8 mouse cellular contexts compared by ENCODE assay signal in the genomic region with DNA sequence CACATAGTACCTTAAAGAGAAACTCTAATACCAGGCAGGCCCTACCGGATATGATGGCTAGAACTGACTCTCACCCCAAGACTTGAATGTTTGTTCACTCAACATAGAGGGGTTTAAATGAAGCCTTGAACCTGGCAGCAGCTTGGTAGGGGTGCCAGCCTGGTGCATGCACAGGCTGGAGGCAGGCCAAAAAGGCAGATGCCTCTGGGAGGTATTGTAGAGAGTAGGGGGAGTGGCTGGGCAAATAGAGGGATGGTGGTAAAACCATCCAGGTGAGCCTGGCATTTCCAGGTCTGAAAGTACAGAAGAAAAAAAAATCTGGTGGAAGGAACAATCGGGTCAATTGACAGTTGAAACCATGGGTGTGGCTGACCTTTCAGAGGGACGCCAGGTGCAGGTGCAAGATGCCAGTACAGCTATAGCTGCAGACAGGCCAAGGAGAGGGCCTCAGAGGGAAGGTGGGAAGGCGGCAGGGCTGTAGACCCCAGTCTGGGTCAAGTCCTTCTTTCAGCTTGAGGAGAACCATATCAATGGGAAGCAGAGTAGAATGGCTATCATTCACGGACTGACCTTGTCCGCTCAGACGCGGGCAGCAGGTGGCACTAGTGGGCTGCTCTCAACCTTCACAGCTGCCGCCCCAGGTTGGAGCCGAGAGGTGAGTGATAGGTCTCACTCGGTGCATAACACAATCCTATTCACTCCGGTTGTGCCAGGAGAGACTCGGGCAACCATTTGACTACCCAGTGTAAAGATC. TPM values are rescaled to one million over a fixed set of nuclear protein-coding genes. Genes with fewer than 3 reads are reported as not detected.
DNase-seq lines count a peak whose midpoint lies in the region; ATAC-seq and TF ChIP-seq lines count a peak whose summit lies in the region.

No protein-coding gene starts in this region.

- H3K4me1 ChIP-seq in forebrain, embryonic 13.5 days = peaks cover 10% of the 10 kb centered on the region; the same call in 1 of the 2 replicates
- peaks cover 11% of the 10 kb centered on the region for H3K4me1 ChIP-seq in hindbrain, embryonic 13.5 days (replicated peaks)

- peaks cover 26% of the 10 kb centered on the region; the same call in 1 of the 2 replicates for H3K27me3 ChIP-seq in forebrain, embryonic 13.5 days
- H3K27me3 ChIP-seq in hindbrain, embryonic 13.5 days = peaks cover 25% of the 10 kb centered on the region

- DNase-seq in frontal cortex, postnatal 36 days (ENCODE audit: low spot score in 2 of 2) = peak; percentile 73 to 75
- DNase-seq in frontal cortex, postnatal 10 days (ENCODE audit: low spot score in 2 of 2) = no peak
- DNase-seq in left cerebral cortex, adult 2 months (ENCODE audit: extremely low spot score in 1 of 2, low spot score in 2 of 2) = peak; percentile 60 to 73
- peak; percentile 65 to 73 for DNase-seq in right cerebral cortex, postnatal 10 days (ENCODE audit: low spot score in 2 of 2)

- WGBS in forebrain, embryonic 13.5 days = 16% methylated on average over 13 of the region's 13 CpGs
- WGBS in hindbrain, embryonic 13.5 days = 13% methylated on average over 13 of the region's 13 CpGs
- 22% methylated on average over 13 of the region's 13 CpGs for WGBS in macrophage (ENCODE audit: missing documents)

- H3K4me3 ChIP-seq in forebrain, embryonic 13.5 days = 0 out of 2 replicates have a peak overlapping the region, but pooled peaks have one; percentile 18
- H3K4me3 ChIP-seq in hindbrain, embryonic 13.5 days = peak overlapping the region; percentile 27
- H3K4me3 ChIP-seq in left cerebral cortex, adult 2 months = peak overlapping the region; percentile 33
- no peak overlapping the region for H3K4me3 ChIP-seq in macrophage (ENCODE audit: inconsistent target)

- peak; percentile 81 for TF ChIP-seq CTCF in left cerebral cortex, adult 2 months (IDR thresholded peaks at IDR 0.05)

- no peak overlapping the region for H3K27ac ChIP-seq in forebrain, embryonic 13.5 days
- H3K27ac ChIP-seq in hindbrain, embryonic 13.5 days = no peak overlapping the region
- H3K27ac ChIP-seq in left cerebral cortex, adult 2 months = no peak overlapping the region
- peak overlapping the region; percentile 95 for H3K27ac ChIP-seq in macrophage

- intact Hi-C loops in left cerebral cortex, adult 2 months (cut with DNase I) = loop anchor here (1.0 to 2.0 kb wide), 2 partner anchors 28 to 178 kb away; no protein-coding TSS in a partner anchor

- peak; percentile 89; the same call in 1 of the 2 replicates for ATAC-seq in cerebellum, adult (ENCODE audit: insufficient number of reproducible peaks, low FRiP score, low TSS enrichment)
- peak; percentile 83 for ATAC-seq in forebrain, embryonic 13.5 days
- ATAC-seq in hindbrain, embryonic 13.5 days (ENCODE audit: low FRiP score) = peak; percentile 88

- peak overlapping the region; percentile 54 for H3K4me2 ChIP-seq in forebrain, embryonic 13.5 days
- peak overlapping the region; percentile 53 for H3K4me2 ChIP-seq in hindbrain, embryonic 13.5 days

- H3K9me3 ChIP-seq in forebrain, embryonic 13.5 days (replicated peaks) = no peaks in the 10 kb centered on the region
- no peaks in the 10 kb centered on the region; the same call in 1 of the 2 replicates for H3K9me3 ChIP-seq in hindbrain, embryonic 13.5 days

- H3K79me2 ChIP-seq in macrophage (ENCODE audit: inconsistent target) = no peaks in the 10 kb centered on the region

- H3K9ac ChIP-seq in forebrain, embryonic 13.5 days = no peak overlapping the region
- peak overlapping the region; percentile 60 for H3K9ac ChIP-seq in hindbrain, embryonic 13.5 days

- no peaks in the 10 kb centered on the region for H3K36me3 ChIP-seq in forebrain, embryonic 13.5 days (ENCODE audit: poor library complexity, severe bottlenecking)
- H3K36me3 ChIP-seq in hindbrain, embryonic 13.5 days = no peaks in the 10 kb centered on the region
- H3K36me3 ChIP-seq in macrophage (ENCODE audit: inconsistent target) = no peaks in the 10 kb centered on the region

RNA-seq across cellular contexts. Expression of a gene that starts 9.8 kb away (rescaled TPM):
- 51.0 and 58.1 TPM in 2 replicates for polyA plus RNA-seq in forebrain, embryonic 13.5 days (2015; fragmentation: Nextera tagmentation; extraction: Ambion mirVana)
- polyA plus RNA-seq in hindbrain, embryonic 13.5 days (2015; fragmentation: Nextera tagmentation; extraction: Ambion mirVana) = 53.0 and 53.5 TPM in 2 replicates
- total RNA-seq in left cerebral cortex, adult 2 months (2021) = 10 to 100 TPM; 37.6 to 38.7 TPM
- total RNA-seq in macrophage (2018; cell fraction: chromatin; rRNA removed) = 100 to 1,000 TPM in 3 of 26 experiments, 10 to 100 TPM in 23; 32.1 to 115 (median 59.3) TPM
- 10 to 100 TPM; 23.9 to 57.1 (median 32.9) TPM for total RNA-seq in macrophage (2018; cell fraction: cytosol; rRNA removed)
- 10 to 100 TPM; 26.5 to 77.7 (median 43.5) TPM for total RNA-seq in macrophage (2018; cell fraction: nucleus; rRNA removed)
- 22.8 to 35.4 TPM (median 31.3 TPM) in 3 replicates for polyA plus RNA-seq in macrophage (2018)

RNA-seq across cellular contexts. Expression of a gene that starts 25.0 kb away (rescaled TPM):
- polyA plus RNA-seq in forebrain, embryonic 13.5 days (2015; fragmentation: Nextera tagmentation; extraction: Ambion mirVana) = 44.1 and 55.6 TPM in 2 replicates
- polyA plus RNA-seq in hindbrain, embryonic 13.5 days (2015; fragmentation: Nextera tagmentation; extraction: Ambion mirVana) = 87.3 and 90.2 TPM in 2 replicates
- 100 to 1,000 TPM; 153 to 173 TPM for total RNA-seq in left cerebral cortex, adult 2 months (2021)
- total RNA-seq in macrophage (2018; cell fraction: chromatin; rRNA removed) = 10 to 100 TPM in 6 of 26 experiments, 1 to 10 TPM in 15, under 1 TPM in 5; 0.38 to 22.0 (median 5.0) TPM
- total RNA-seq in macrophage (2018; cell fraction: cytosol; rRNA removed) = 10 to 100 TPM in 3 of 26 experiments, 1 to 10 TPM in 15, under 1 TPM in 8; 0.15 to 16.7 (median 1.5) TPM
- 10 to 100 TPM in 8 of 26 experiments, 1 to 10 TPM in 15, under 1 TPM in 3; 0.47 to 23.6 (median 4.4) TPM for total RNA-seq in macrophage (2018; cell fraction: nucleus; rRNA removed)
- 0.22 to 1.2 TPM (median 0.47 TPM) in 3 replicates for polyA plus RNA-seq in macrophage (2018)

RNA-seq across cellular contexts. Expression of a gene that starts 49.9 kb away (rescaled TPM):
- polyA plus RNA-seq in forebrain, embryonic 13.5 days (2015; fragmentation: Nextera tagmentation; extraction: Ambion mirVana) = not detected in 2 replicates
- 0.27 and 0.32 TPM in 2 replicates for polyA plus RNA-seq in hindbrain, embryonic 13.5 days (2015; fragmentation: Nextera tagmentation; extraction: Ambion mirVana)
- total RNA-seq in left cerebral cortex, adult 2 months (2021) = not detected
- not detected for total RNA-seq in macrophage (2018; cell fraction: chromatin; rRNA removed)
- not detected for total RNA-seq in macrophage (2018; cell fraction: cytosol; rRNA removed)
- total RNA-seq in macrophage (2018; cell fraction: nucleus; rRNA removed) = not detected
- polyA plus RNA-seq in macrophage (2018) = not detected in 3 replicates

Comparison
In these comparisons a context has a peak if more than half of its experiments do, and no peak if none do; other contexts are left out.
1. DNase-seq: peak in frontal cortex, postnatal 36 days (2 of 2), left cerebral cortex, adult 2 months (2 of 2) and right cerebral cortex, postnatal 10 days (2 of 2); none in frontal cortex, postnatal 10 days (0 of 2).
2. RNA of a gene that starts 25.0 kb away (polyA plus RNA-seq): 87.3 to 90.2 TPM in hindbrain, embryonic 13.5 days and 44.1 to 55.6 TPM in forebrain, embryonic 13.5 days; 0.22 to 1.2 TPM in macrophage; every median in the first group is over 10 times any median in the second.
3. Peak in every context shown above with its lines, with median percentiles within 50 percentile points of each other: ATAC-seq.